Mouse (Mus musculus) embryonic facial prominence, embryonic 13.5 days (tissue): Measurements from ENCODE around the gene 2410131K14Rik. TPM values are rescaled to one million over a fixed set of nuclear protein-coding genes. Genes with fewer than 3 reads are reported as not detected.

ENCODE experiments used
- ATAC-seq: fragments of 200-750 bp; cut with Nextera tagmentation; 2 replicates; pipeline ENCODE4 v1.8.0; 2017; ENCODE audit warnings: low read depth; ENCODE audit not compliant: insufficient number of reproducible peaks, insufficient read depth, low FRiP score, low TSS enrichment
- H3K27ac ChIP-seq: fragments of 300-500 bp; sonication (generic); 2 replicates; pipeline ENCODE4 v1.5.1; 2015; ENCODE audit warnings: moderate library complexity, mild to moderate bottlenecking, inconsistent platforms
- H3K27me3 ChIP-seq: fragments of 300-500 bp; sonication (generic); 2 replicates; pipeline ENCODE4 v1.6.1; 2015; ENCODE audit warnings: mild to moderate bottlenecking, inconsistent platforms
- H3K36me3 ChIP-seq: fragments of 300-500 bp; sonication (generic); 2 replicates; pipeline ENCODE4 v1.6.1; 2015; ENCODE audit warnings: mild to moderate bottlenecking, inconsistent platforms
- H3K4me1 ChIP-seq: fragments of 300-500 bp; sonication (generic); 2 replicates; pipeline ENCODE4 v1.6.1; 2015; ENCODE audit warnings: inconsistent platforms
- H3K4me2 ChIP-seq: fragments of 300-500 bp; sonication (generic); 2 replicates; pipeline ENCODE4 v1.6.1; 2015; ENCODE audit warnings: moderate library complexity, mild to moderate bottlenecking, inconsistent platforms
- H3K4me3 ChIP-seq: fragments of 300-500 bp; sonication (generic); 2 replicates; pipeline ENCODE4 v1.5.1; 2015; ENCODE audit warnings: mild to moderate bottlenecking, inconsistent platforms
- H3K9ac ChIP-seq: fragments of 300-500 bp; sonication (generic); 2 replicates; pipeline ENCODE4 v1.6.1; 2015; ENCODE audit warnings: mild to moderate bottlenecking, inconsistent platforms
- H3K9me3 ChIP-seq: fragments of 300-500 bp; sonication (generic); 2 replicates; pipeline ENCODE4 v1.6.1; 2016; ENCODE audit warnings: inconsistent platforms
- WGBS: fragments of 180-500 bp; shearing (Covaris S2); methylation state at CpG from one replicate; pipeline ENCODE4 v1.1.7; 2015; ENCODE audit warnings: mixed read lengths; 5-methylcytosine and 5-hydroxymethylcytosine counted together
- polyA plus RNA-seq: library from polyadenylated mRNA; unstranded; fragments of >200 nt; fragmentation: Nextera tagmentation; extraction: Ambion mirVana; gene quantifications from 2 replicates; pipeline ENCODE4 v1.2.1, GENCODE M21; 2015

Gene 2410131K14Rik
- polyA plus RNA-seq, 1 experiment from 2014 or later, result 13.1 TPM

GRCm38 (mm10) chr5:118292476-118292875 is 47.4 kb downstream of the 2410131K14Rik start:
- H3K27me3 ChIP-seq, result no peaks in the 10 kb centered on the region
- H3K4me2 ChIP-seq, result no peak overlapping the region
- WGBS, result 59% methylated on average over 4 of the region's 4 CpGs
- no peaks in the 10 kb centered on the region for H3K9me3 ChIP-seq
- H3K36me3 ChIP-seq, result no peaks in the 10 kb centered on the region
- peaks cover 56% of the 10 kb centered on the region for H3K4me1 ChIP-seq
- no peak overlapping the region for H3K9ac ChIP-seq
- no peak for ATAC-seq
- no peak overlapping the region for H3K4me3 ChIP-seq
- H3K27ac ChIP-seq, result peak overlapping the region; percentile 62; the same call in 1 of the 2 replicates

GRCm38 (mm10) chr5:118294086-118294864 is 49.2 kb downstream of the 2410131K14Rik start:
- Histone ChIP-seq H3K9me3 (no peaks in the 10 kb centered on the region), H3K4me2 (peak overlapping the region; percentile 52), H3K27ac (peak overlapping the region; percentile 97), H3K4me3 (peak overlapping the region; percentile 24), H3K4me1 (peaks cover 66% of the 10 kb centered on the region), H3K9ac (0 out of 2 replicates have a peak overlapping the region, but pooled peaks have one; percentile 36), H3K27me3 (no peaks in the 10 kb centered on the region), H3K36me3 (no peaks in the 10 kb centered on the region)
- peak; percentile 90 for ATAC-seq
- 11% methylated on average over 23 of the region's 23 CpGs for WGBS

DNA sequence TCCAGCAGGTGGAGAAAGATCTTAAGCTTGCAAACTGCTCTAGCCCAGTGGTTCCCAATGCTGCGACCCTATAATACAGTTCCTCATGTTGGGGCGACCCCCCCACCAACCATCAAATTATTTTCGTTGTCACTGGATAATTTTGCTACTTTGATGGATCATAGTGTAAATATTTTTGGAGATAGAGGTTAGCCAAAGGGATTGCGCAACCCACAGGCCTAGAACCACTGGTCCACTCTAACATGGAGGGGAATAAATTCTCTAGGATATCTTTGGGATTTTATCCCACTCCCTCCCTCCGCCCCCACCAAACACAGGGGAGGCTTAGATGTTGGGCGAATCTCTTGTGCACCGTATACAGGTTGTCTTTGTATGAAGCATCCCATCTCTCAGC is 49.8 kb downstream of the 2410131K14Rik start:
- ATAC-seq, result no peak
- Histone ChIP-seq H3K4me2 (peak overlapping the region; percentile 52), H3K4me3 (peak overlapping the region; percentile 24), H3K9ac (no peak overlapping the region), H3K27ac (peak overlapping the region; percentile 97), H3K27me3 (no peaks in the 10 kb centered on the region), H3K4me1 (peaks cover 66% of the 10 kb centered on the region), H3K36me3 (no peaks in the 10 kb centered on the region), H3K9me3 (no peaks in the 10 kb centered on the region)
- 74% methylated on average over 7 of the region's 7 CpGs for WGBS

GRCm38 (mm10) chr5:118297338-118297746 is 52.3 kb downstream of the 2410131K14Rik start:
- no peaks in the 10 kb centered on the region for H3K36me3 ChIP-seq
- H3K9me3 ChIP-seq, result no peaks in the 10 kb centered on the region
- H3K9ac ChIP-seq, result no peak overlapping the region
- no peak overlapping the region for H3K27ac ChIP-seq
- peaks cover 69% of the 10 kb centered on the region for H3K4me1 ChIP-seq
- H3K4me2 ChIP-seq, result no peak overlapping the region
- WGBS, result 32% methylated on average over 12 of the region's 12 CpGs
- H3K4me3 ChIP-seq, result no peak overlapping the region
- ATAC-seq, result no peak
- H3K27me3 ChIP-seq, result no peaks in the 10 kb centered on the region

DNA sequence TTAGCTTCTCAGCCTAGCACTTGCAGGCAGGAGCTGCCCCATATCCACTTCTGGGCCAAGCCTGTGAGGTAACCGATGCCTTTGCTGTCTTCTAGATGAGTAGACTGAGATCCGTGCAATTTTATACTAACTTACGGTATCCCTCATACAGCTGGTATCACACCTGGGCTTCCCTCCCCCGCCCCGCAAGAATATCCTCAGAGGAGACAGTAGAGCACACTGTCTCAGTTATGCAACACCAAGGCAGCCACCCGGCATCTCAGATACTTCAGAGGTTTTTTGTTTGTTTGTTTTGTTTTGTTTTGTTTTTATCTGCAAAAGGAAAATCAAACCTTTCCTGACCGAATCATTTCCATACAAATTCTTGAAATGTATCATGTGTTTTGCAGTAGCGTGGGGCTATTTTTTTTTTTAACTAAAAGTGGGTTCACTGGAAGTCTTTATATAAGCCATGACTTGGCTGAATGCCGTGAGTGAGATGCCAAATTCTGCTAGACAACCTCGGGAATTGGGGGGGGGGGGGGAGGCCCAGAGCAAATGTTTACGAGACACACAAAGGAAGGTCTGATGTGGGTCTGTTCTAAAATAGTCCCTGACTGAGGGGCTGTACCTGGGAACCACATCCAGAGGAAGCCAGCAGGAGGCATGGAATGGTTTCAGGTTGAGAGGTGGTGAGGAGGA is 54.8 kb downstream of the 2410131K14Rik start:
- no peaks in the 10 kb centered on the region for H3K9me3 ChIP-seq
- no peaks in the 10 kb centered on the region for H3K27me3 ChIP-seq
- WGBS, result 54% methylated on average over 11 of the region's 11 CpGs
- H3K4me3 ChIP-seq, result no peak overlapping the region
- no peak overlapping the region for H3K4me2 ChIP-seq
- H3K27ac ChIP-seq, result peak overlapping the region; percentile 68
- no peaks in the 10 kb centered on the region for H3K36me3 ChIP-seq
- H3K9ac ChIP-seq, result no peak overlapping the region
- H3K4me1 ChIP-seq, result peaks cover 62% of the 10 kb centered on the region
- ATAC-seq, result no peak

DNA sequence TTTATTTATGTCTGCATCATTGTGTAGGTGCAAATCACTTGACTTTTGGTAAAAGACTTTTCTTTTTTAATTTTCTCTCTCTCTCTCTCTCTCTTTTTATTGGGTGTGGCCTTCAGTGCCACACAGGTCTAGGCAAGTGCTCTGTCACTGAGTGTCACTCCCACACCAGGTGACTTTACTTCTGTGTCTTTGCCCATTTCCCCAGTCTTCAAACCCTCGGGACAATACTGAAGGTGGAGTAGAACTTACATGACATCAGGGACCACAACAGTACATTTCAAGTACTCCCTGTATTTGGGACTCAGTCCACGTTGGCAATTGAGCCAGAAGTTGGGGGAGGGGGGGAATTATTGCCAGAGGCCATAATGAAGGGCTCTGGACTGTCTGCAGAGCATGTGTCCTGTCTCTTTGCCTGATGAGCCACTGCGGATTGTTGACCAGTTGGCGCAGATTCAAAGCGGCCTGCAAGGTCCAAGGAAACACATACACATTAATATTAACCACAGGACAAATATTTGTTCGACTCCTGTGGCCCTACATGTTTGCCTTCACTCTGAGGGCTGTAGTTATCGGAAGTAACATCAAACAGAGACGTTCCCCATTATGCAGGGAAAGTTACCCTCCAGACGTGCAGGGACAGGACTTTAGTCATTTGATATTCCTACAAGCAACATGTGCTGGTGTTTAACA is 57.6 kb downstream of the 2410131K14Rik start:
- no peaks in the 10 kb centered on the region for H3K36me3 ChIP-seq
- no peak for ATAC-seq
- no peak overlapping the region for H3K4me2 ChIP-seq
- H3K9ac ChIP-seq, result no peak overlapping the region
- H3K9me3 ChIP-seq, result no peaks in the 10 kb centered on the region
- H3K4me1 ChIP-seq, result peaks cover 41% of the 10 kb centered on the region
- H3K27ac ChIP-seq, result 0 out of 2 replicates have a peak overlapping the region, but pooled peaks have one; percentile 35
- no peak overlapping the region for H3K4me3 ChIP-seq
- WGBS, result 42% methylated on average over 9 of the region's 9 CpGs
- no peaks in the 10 kb centered on the region for H3K27me3 ChIP-seq

DNA sequence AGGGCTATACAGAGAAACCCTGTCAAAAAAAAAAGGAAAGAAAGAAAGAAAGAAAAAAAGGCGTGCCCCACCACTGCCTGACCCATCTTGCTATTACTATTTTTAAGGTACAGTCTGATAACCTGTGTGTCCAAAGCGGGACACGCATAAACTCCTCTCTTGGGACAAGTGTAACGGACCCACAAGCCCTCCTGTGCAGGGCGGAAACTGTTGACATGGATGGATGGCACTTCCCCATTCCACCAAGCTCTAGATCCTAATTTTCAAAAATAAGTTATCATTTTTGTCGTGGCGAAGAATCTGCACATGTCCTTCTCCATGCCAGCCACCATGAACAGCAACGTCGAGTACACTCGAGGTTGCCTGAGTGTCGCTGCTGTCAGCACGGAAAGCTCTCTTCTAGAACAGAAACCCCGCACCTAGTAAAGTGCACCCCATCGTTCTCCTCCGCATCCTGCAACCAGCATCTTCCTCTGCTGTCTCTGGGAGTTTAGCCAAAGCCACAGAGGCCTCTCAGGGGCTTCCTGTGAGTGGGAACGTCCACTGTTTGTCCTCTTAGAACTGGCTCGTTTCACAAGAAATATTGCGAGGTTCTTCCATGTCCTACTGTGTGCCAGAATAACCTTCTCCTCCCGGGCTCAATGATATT is 60.1 kb downstream of the 2410131K14Rik start:
- Histone ChIP-seq H3K27ac (no peak overlapping the region), H3K4me2 (no peak overlapping the region), H3K36me3 (no peaks in the 10 kb centered on the region), H3K27me3 (no peaks in the 10 kb centered on the region), H3K4me3 (no peak overlapping the region), H3K9ac (no peak overlapping the region), H3K4me1 (peaks cover 24% of the 10 kb centered on the region), H3K9me3 (no peaks in the 10 kb centered on the region)
- no peak for ATAC-seq
- WGBS, result 87% methylated on average over 19 of the region's 19 CpGs

DNA sequence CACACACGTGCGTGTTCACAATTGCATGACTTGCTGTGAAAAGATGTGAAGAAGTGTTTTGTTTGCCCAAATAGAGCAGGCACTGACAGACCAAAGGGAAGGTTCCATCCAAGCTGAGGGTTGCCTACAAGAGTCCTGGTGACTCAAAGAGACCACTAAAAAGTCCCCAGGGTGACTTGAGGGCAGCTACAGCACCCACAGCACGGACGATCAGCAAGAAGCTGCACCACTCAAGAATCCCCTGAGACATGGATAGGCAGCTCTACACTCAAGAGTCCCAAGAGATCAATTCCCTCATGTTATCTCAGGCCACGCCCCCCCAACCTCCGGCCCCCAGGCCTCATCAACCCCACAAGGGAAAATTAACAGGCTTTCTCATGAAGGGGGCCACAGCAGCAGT is 65.4 kb downstream of the 2410131K14Rik start:
- Histone ChIP-seq H3K4me2 (no peak overlapping the region), H3K9me3 (no peaks in the 10 kb centered on the region), H3K27me3 (no peaks in the 10 kb centered on the region), H3K27ac (no peak overlapping the region), H3K4me3 (no peak overlapping the region), H3K9ac (no peak overlapping the region), H3K36me3 (no peaks in the 10 kb centered on the region), H3K4me1 (no peaks in the 10 kb centered on the region)
- 83% methylated on average over 6 of the region's 6 CpGs for WGBS
- no peak for ATAC-seq

GRCm38 (mm10) chr5:118311251-118311650 is 66.2 kb downstream of the 2410131K14Rik start:
- Histone ChIP-seq H3K4me3 (no peak overlapping the region), H3K4me2 (no peak overlapping the region), H3K4me1 (peaks cover 2% of the 10 kb centered on the region; the same call in 1 of the 2 replicates), H3K9me3 (no peaks in the 10 kb centered on the region), H3K27me3 (no peaks in the 10 kb centered on the region), H3K9ac (no peak overlapping the region), H3K27ac (no peak overlapping the region), H3K36me3 (no peaks in the 10 kb centered on the region)
- 65% methylated on average over 10 of the region's 10 CpGs for whole genome bisulfite sequencing
- no peak for ATAC-seq

GRCm38 (mm10) chr5:118313766-118314165 is 68.7 kb downstream of the 2410131K14Rik start:
- 0 out of 2 replicates have a peak, but pooled peaks cover 3% of the 10 kb centered on the region for H3K27me3 ChIP-seq
- H3K4me2 ChIP-seq, result no peak overlapping the region
- H3K36me3 ChIP-seq, result no peaks in the 10 kb centered on the region
- no peaks in the 10 kb centered on the region for H3K9me3 ChIP-seq
- WGBS, result 92% methylated on average over 6 of the region's 6 CpGs
- ATAC-seq, result no peak
- no peak overlapping the region for H3K4me3 ChIP-seq
- no peak overlapping the region for H3K9ac ChIP-seq
- no peak overlapping the region for H3K27ac ChIP-seq
- peaks cover 12% of the 10 kb centered on the region for H3K4me1 ChIP-seq
